In genomic region chr13:80381280-80381965, GRCm38 (mm10) we compare ENCODE assay signal across 21 mouse cellular contexts.
A peak's percentile ranks its signal among the peaks of the same experiment; 100 is the strongest.
DNase-seq lines count a peak whose midpoint lies in the region; ATAC-seq lines count a peak whose summit lies in the region.
"Had no signal": no experiment of that assay in that cellular context is flagged by ENCODE, and none has a peak within 500 bp of the region (broad histone marks: within the 10 kb centered on the region; RNA-seq: fewer than 3 reads in every experiment).

No protein-coding gene starts in this region.

- H3K4me1 ChIP-seq in midbrain, embryonic 11.5 days (ENCODE audit: control insufficient read depth, insufficient read depth, low read length), result no peaks in the 10 kb centered on the region
- H3K4me1 ChIP-seq in midbrain, embryonic 10.5 days, result peaks cover 3% of the 10 kb centered on the region; the same call in 1 of the 2 replicates
- H3K4me1 ChIP-seq in forebrain, embryonic 12.5 days, result peaks cover 5% of the 10 kb centered on the region
- H3K4me1 ChIP-seq in hindbrain, embryonic 13.5 days (replicated peaks), result 0 out of 2 replicates have a peak, but pooled peaks cover 3% of the 10 kb centered on the region
- H3K4me1 ChIP-seq: heart, embryonic 10.5 days; liver, embryonic 13.5 days; lung, embryonic 15.5 days; neural tube, embryonic 13.5 days had no signal

- no peaks in the 10 kb centered on the region for H3K36me3 ChIP-seq in midbrain, embryonic 11.5 days (ENCODE audit: control insufficient read depth, insufficient read depth, low read length)
- no peaks in the 10 kb centered on the region for H3K36me3 ChIP-seq in midbrain, embryonic 10.5 days
- H3K36me3 ChIP-seq in forebrain, embryonic 12.5 days (replicated peaks), result no peaks in the 10 kb centered on the region
- no peaks in the 10 kb centered on the region for H3K36me3 ChIP-seq in hindbrain, embryonic 13.5 days
- H3K36me3 ChIP-seq: heart, embryonic 10.5 days; liver, embryonic 13.5 days; lung, embryonic 15.5 days; neural tube, embryonic 13.5 days had no signal

- H3K4me2 ChIP-seq in midbrain, embryonic 11.5 days, result no peak overlapping the region
- no peak overlapping the region for H3K4me2 ChIP-seq in forebrain, embryonic 12.5 days
- H3K4me2 ChIP-seq in hindbrain, embryonic 13.5 days, result no peak overlapping the region
- H3K4me2 ChIP-seq: liver, embryonic 13.5 days; lung, embryonic 15.5 days; neural tube, embryonic 13.5 days had no signal

- H3K27ac ChIP-seq in midbrain, embryonic 11.5 days (ENCODE audit: low read depth, low read length), result no peak overlapping the region
- H3K27ac ChIP-seq in midbrain, embryonic 10.5 days (replicated peaks), result no peak overlapping the region; the same call in 1 of the 2 replicates
- no peak overlapping the region for H3K27ac ChIP-seq in forebrain, embryonic 12.5 days
- H3K27ac ChIP-seq in hindbrain, embryonic 13.5 days, result no peak overlapping the region
- H3K27ac ChIP-seq: heart, embryonic 10.5 days; liver, embryonic 13.5 days; lung, embryonic 15.5 days; macrophage; neural tube, embryonic 13.5 days; stomach, postnatal 0 days had no signal

- H3K9ac ChIP-seq in midbrain, embryonic 11.5 days (ENCODE audit: low read length), result no peak overlapping the region
- H3K9ac ChIP-seq in forebrain, embryonic 12.5 days, result no peak overlapping the region
- H3K9ac ChIP-seq in hindbrain, embryonic 13.5 days, result no peak overlapping the region
- H3K9ac ChIP-seq: liver, embryonic 13.5 days; lung, embryonic 15.5 days; neural tube, embryonic 13.5 days had no signal

- WGBS in midbrain, embryonic 11.5 days, result 68% methylated on average over 4 of the region's 4 CpGs
- WGBS in midbrain, embryonic 10.5 days, result 80% methylated on average over 4 of the region's 4 CpGs
- WGBS in forebrain, embryonic 12.5 days, result 65% methylated on average over 4 of the region's 4 CpGs
- WGBS in hindbrain, embryonic 13.5 days, result 64% methylated on average over 4 of the region's 4 CpGs

- peak; percentile 89 for ATAC-seq in midbrain, embryonic 11.5 days (ENCODE audit: low FRiP score)
- peak; percentile 81 for ATAC-seq in forebrain, embryonic 12.5 days (ENCODE audit: low FRiP score)
- 0 out of 2 replicates have a peak, but pooled peaks have one; percentile 49 for ATAC-seq in hindbrain, embryonic 13.5 days (ENCODE audit: low FRiP score)

- H3K4me3 ChIP-seq in midbrain, embryonic 11.5 days (ENCODE audit: low read depth, low read length), result no peak overlapping the region
- H3K4me3 ChIP-seq in midbrain, embryonic 10.5 days, result no peak overlapping the region
- H3K4me3 ChIP-seq in forebrain, embryonic 12.5 days (replicated peaks), result no peak overlapping the region
- no peak overlapping the region for H3K4me3 ChIP-seq in hindbrain, embryonic 13.5 days
- H3K4me3 ChIP-seq: heart, embryonic 10.5 days; liver, embryonic 13.5 days; lung, embryonic 15.5 days; neural tube, embryonic 13.5 days had no signal

- DNase-seq in midbrain, embryonic 11.5 days (ENCODE audit: low spot score, missing footprints), result no peak
- no peak for DNase-seq in midbrain, embryonic 10.5 days (ENCODE audit: low spot score)
- peak; percentile 9 for DNase-seq in retina, postnatal 1 day
- DNase-seq in ovary, postnatal 14 days (ENCODE audit: low spot score), result no peak
- DNase-seq in kidney, adult 18-20 months, result no peak
- no peak for DNase-seq in layer of hippocampus, postnatal 25 days (ENCODE audit: extremely low spot score in 1 of 2, low spot score in 1 of 2)
- DNase-seq: adrenal gland, postnatal 25 days; B cell, adult 2 months; cerebellum, postnatal 14 days; gastrocnemius, postnatal 14 days; heart, postnatal 10 days; kidney, adult 8-10 months; kidney, postnatal 25 days; liver, embryonic 13.5 days had no signal

- no peaks in the 10 kb centered on the region for H3K9me3 ChIP-seq in midbrain, embryonic 11.5 days (ENCODE audit: control insufficient read depth, low read length)
- no peaks in the 10 kb centered on the region for H3K9me3 ChIP-seq in midbrain, embryonic 10.5 days (replicated peaks)
- H3K9me3 ChIP-seq in forebrain, embryonic 12.5 days, result no peaks in the 10 kb centered on the region
- H3K9me3 ChIP-seq in hindbrain, embryonic 13.5 days, result no peaks in the 10 kb centered on the region
- H3K9me3 ChIP-seq: heart, embryonic 10.5 days; liver, embryonic 13.5 days; lung, embryonic 15.5 days; neural tube, embryonic 13.5 days had no signal

- no peaks in the 10 kb centered on the region for H3K27me3 ChIP-seq in midbrain, embryonic 11.5 days (ENCODE audit: control insufficient read depth, insufficient read depth, low read length)
- no peaks in the 10 kb centered on the region for H3K27me3 ChIP-seq in midbrain, embryonic 10.5 days (ENCODE audit: low read depth, poor library complexity, severe bottlenecking)
- H3K27me3 ChIP-seq in forebrain, embryonic 12.5 days, result no peaks in the 10 kb centered on the region
- H3K27me3 ChIP-seq in hindbrain, embryonic 13.5 days, result no peaks in the 10 kb centered on the region
- H3K27me3 ChIP-seq: liver, embryonic 13.5 days; lung, embryonic 15.5 days; neural tube, embryonic 13.5 days had no signal
